Comparison of ENCODE assay signal across 13 mouse cellular contexts in genomic region chr2:38353008-38353379, GRCm38 (mm10). TPM values are rescaled to one million over a fixed set of nuclear protein-coding genes. Genes with fewer than 3 reads are reported as not detected.
DNase-seq lines count a peak whose midpoint lies in the region; ATAC-seq lines count a peak whose summit lies in the region.
"Had no signal": no experiment of that assay in that cellular context is flagged by ENCODE, and none has a peak within 500 bp of the region (broad histone marks: within the 10 kb centered on the region; RNA-seq: fewer than 3 reads in every experiment).

No protein-coding gene starts in this region.

- H3K4me2 ChIP-seq in embryonic facial prominence, embryonic 12.5 days (replicated peaks): peak overlapping the region; percentile 18; the same call in 1 of the 2 replicates
- H3K4me2 ChIP-seq in hindbrain, embryonic 12.5 days (replicated peaks): peak overlapping the region; percentile 59
- H3K4me2 ChIP-seq in liver, embryonic 13.5 days: 0 out of 2 replicates have a peak overlapping the region, but pooled peaks have one; percentile 17

- H3K4me3 ChIP-seq in embryonic facial prominence, embryonic 12.5 days: peak overlapping the region; percentile 43
- H3K4me3 ChIP-seq in hindbrain, embryonic 12.5 days: peak overlapping the region; percentile 46
- H3K4me3 ChIP-seq in liver, embryonic 13.5 days (replicated peaks): peak overlapping the region; percentile 48

- H3K27me3 ChIP-seq in embryonic facial prominence, embryonic 12.5 days: peaks cover 92% of the 10 kb centered on the region
- peaks cover 92% of the 10 kb centered on the region for H3K27me3 ChIP-seq in hindbrain, embryonic 12.5 days
- H3K27me3 ChIP-seq in liver, embryonic 13.5 days: peaks cover 100% of the 10 kb centered on the region

- H3K9ac ChIP-seq in embryonic facial prominence, embryonic 12.5 days: no peak overlapping the region
- peak overlapping the region; percentile 71; the same call in 1 of the 2 replicates for H3K9ac ChIP-seq in hindbrain, embryonic 12.5 days
- H3K9ac ChIP-seq in liver, embryonic 13.5 days: peak overlapping the region; percentile 2; the same call in 1 of the 2 replicates
- H3K9ac ChIP-seq: heart, embryonic 13.5 days had no signal

- H3K9me3 ChIP-seq in embryonic facial prominence, embryonic 12.5 days: no peaks in the 10 kb centered on the region
- H3K9me3 ChIP-seq in hindbrain, embryonic 12.5 days (replicated peaks): no peaks in the 10 kb centered on the region
- no peaks in the 10 kb centered on the region for H3K9me3 ChIP-seq in liver, embryonic 13.5 days (replicated peaks)
- H3K9me3 ChIP-seq: heart, embryonic 13.5 days had no signal

- no peak for ATAC-seq in embryonic facial prominence, embryonic 12.5 days (ENCODE audit: insufficient number of reproducible peaks, insufficient read depth, low FRiP score, low TSS enrichment)
- no peak for ATAC-seq in hindbrain, embryonic 12.5 days (ENCODE audit: low FRiP score)
- ATAC-seq in liver, embryonic 13.5 days (ENCODE audit: low read depth): no peak
- no peak for ATAC-seq in erythroid progenitor cell, adult 5-6 weeks (replicated peaks; ENCODE audit: low FRiP score, poor library complexity, severe bottlenecking)
- ATAC-seq in granulocyte monocyte progenitor cell, adult 5-6 weeks (replicated peaks; ENCODE audit: poor library complexity, severe bottlenecking): no peak
- ATAC-seq: intestine, embryonic 16.5 days had no signal

- WGBS in embryonic facial prominence, embryonic 12.5 days: 3% methylated on average over 10 of the region's 10 CpGs
- WGBS in hindbrain, embryonic 12.5 days: 2% methylated on average over 10 of the region's 10 CpGs
- 6% methylated on average over 10 of the region's 10 CpGs for WGBS in liver, embryonic 13.5 days (ENCODE audit: insufficient replicate concordance)

- no peaks in the 10 kb centered on the region for H3K36me3 ChIP-seq in embryonic facial prominence, embryonic 12.5 days
- H3K36me3 ChIP-seq in hindbrain, embryonic 12.5 days: no peaks in the 10 kb centered on the region
- H3K36me3 ChIP-seq in liver, embryonic 13.5 days: no peaks in the 10 kb centered on the region
- H3K36me3 ChIP-seq: heart, embryonic 13.5 days had no signal

- DNase-seq in Muller cell, postnatal 12 days (ENCODE audit: inconsistent ontology term): peak; percentile 53
- DNase-seq in liver, embryonic 13.5 days: no peak
- DNase-seq in thymus, postnatal 10 days (ENCODE audit: low spot score in 2 of 2): no peak
- DNase-seq: cerebellum, postnatal 36 days; right cerebral cortex, postnatal 4 days had no signal

- peaks cover 33% of the 10 kb centered on the region for H3K4me1 ChIP-seq in embryonic facial prominence, embryonic 12.5 days
- peaks cover 44% of the 10 kb centered on the region for H3K4me1 ChIP-seq in hindbrain, embryonic 12.5 days
- H3K4me1 ChIP-seq in liver, embryonic 13.5 days (replicated peaks): peaks cover 27% of the 10 kb centered on the region

- no peak overlapping the region for H3K27ac ChIP-seq in embryonic facial prominence, embryonic 12.5 days
- no peak overlapping the region for H3K27ac ChIP-seq in hindbrain, embryonic 12.5 days
- no peak overlapping the region for H3K27ac ChIP-seq in liver, embryonic 13.5 days
- H3K27ac ChIP-seq: heart, embryonic 13.5 days had no signal

RNA-seq across cellular contexts. Expression of gene Lhx2, which starts 13.9 kb away (rescaled TPM):
- polyA plus RNA-seq in embryonic facial prominence, embryonic 12.5 days (2016; fragmentation: Nextera tagmentation; extraction: Ambion mirVana): 18.4 and 22.2 TPM in 2 replicates
- polyA plus RNA-seq in hindbrain, embryonic 12.5 days (2016; fragmentation: Nextera tagmentation; extraction: Ambion mirVana): 31.0 and 31.2 TPM in 2 replicates
- polyA plus RNA-seq in liver, embryonic 13.5 days (2015; fragmentation: Nextera tagmentation; extraction: Ambion mirVana): 2.7 and 2.9 TPM in 2 replicates
- not detected in 2 replicates for total RNA-seq in erythroid progenitor cell, adult 5-6 weeks (2015; ENCODE audit: low replicate concordance)
- not detected in 2 replicates for total RNA-seq in erythroid progenitor cell, adult 5-6 weeks (2017; ENCODE audit: low replicate concordance)
- total RNA-seq in granulocyte monocyte progenitor cell, adult 5-6 weeks (2014; fragmentation: Nextera tagmentation): not detected in 2 replicates
- not detected in 2 replicates for total RNA-seq in granulocyte monocyte progenitor cell, adult 5-6 weeks (2017)
- total RNA-seq: gastrocnemius, adult 18-20 months had no signal
- polyA plus RNA-seq: lung, embryonic 16.5 days had no signal
